Mouse (Mus musculus): Measurements from ENCODE around the gene Cdk12. TPM values are rescaled to one million over a fixed set of nuclear protein-coding genes. Genes with fewer than 3 reads are reported as not detected.

The Cdk12 gene
- total and polyA plus RNA-seq, 2 experiments from 2014 or later = 5.8 to 28.5 TPM

GRCm38 (mm10) chr11:98319544-98319943 is 116.7 kb downstream of the Cdk12 start:
- no peak overlapping the region for H3K9ac ChIP-seq (replicated peaks; ENCODE audit: low read length)
- peaks cover 9% of the 10 kb centered on the region; the same call in 1 of the 2 replicates for H3K4me1 ChIP-seq (ENCODE audit: insufficient read depth, low read length)
- H3K9me3 ChIP-seq (ENCODE audit: low read length) = no peaks in the 10 kb centered on the region
- H3K27ac ChIP-seq = no peak overlapping the region
- H3K36me3 ChIP-seq (ENCODE audit: insufficient read depth, low read length) = no peaks in the 10 kb centered on the region
- H3K27me3 ChIP-seq (ENCODE audit: insufficient read depth, low read length) = peaks cover 53% of the 10 kb centered on the region
- H3K4me2 ChIP-seq (ENCODE audit: low read depth, low read length) = 0 out of 2 replicates have a peak overlapping the region, but pooled peaks have one; percentile 25
- TF ChIP-seq CTCF (IDR thresholded peaks at IDR 0.05; ENCODE audit: low read depth) = no peak
- 10% methylated on average over 4 of the region's 4 CpGs for WGBS
- ATAC-seq = no peak
- H3K4me3 ChIP-seq (ENCODE audit: low read length) = no peak overlapping the region
- no peak for DNase-seq (ENCODE audit: low spot score)

DNA sequence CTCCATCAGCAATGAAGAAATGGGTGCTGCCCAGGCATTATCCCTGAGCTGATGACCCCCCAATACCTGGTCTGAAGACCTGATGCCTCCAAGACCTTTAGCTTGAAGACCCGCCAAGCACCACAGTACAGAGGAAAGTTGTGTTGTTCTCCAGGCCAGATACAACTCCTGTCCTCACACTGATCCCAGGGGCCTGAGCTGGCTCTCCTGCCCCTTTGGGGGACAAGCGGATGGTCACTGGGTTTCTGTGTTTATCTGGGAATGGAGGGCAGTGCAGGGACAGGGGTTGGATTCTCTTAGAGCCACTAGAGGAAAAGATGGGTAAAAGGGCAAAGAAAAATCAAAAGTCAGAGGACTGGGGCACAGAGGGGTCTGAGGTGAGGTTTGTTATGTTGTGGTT is 117.1 kb downstream of the Cdk12 start:
- 4% methylated on average over 2 of the region's 2 CpGs for WGBS
- Histone ChIP-seq H3K36me3 (ENCODE audit: insufficient read depth, low read length) (no peaks in the 10 kb centered on the region), H3K4me2 (ENCODE audit: low read depth, low read length) (0 out of 2 replicates have a peak overlapping the region, but pooled peaks have one; percentile 2), H3K27ac (no peak overlapping the region; the same call in 1 of the 2 replicates), H3K4me1 (ENCODE audit: insufficient read depth, low read length) (peaks cover 9% of the 10 kb centered on the region; the same call in 1 of the 2 replicates), H3K27me3 (ENCODE audit: insufficient read depth, low read length) (peaks cover 52% of the 10 kb centered on the region), H3K9me3 (ENCODE audit: low read length) (no peaks in the 10 kb centered on the region), H3K9ac (replicated peaks; ENCODE audit: low read length) (no peak overlapping the region), H3K4me3 (ENCODE audit: low read length) (no peak overlapping the region)
- no peak for DNase-seq (ENCODE audit: low spot score)
- no peak for ATAC-seq
- TF ChIP-seq CTCF (IDR thresholded peaks at IDR 0.05; ENCODE audit: low read depth) = no peak

GRCm38 (mm10) chr11:98320381-98320780 is 117.5 kb downstream of the Cdk12 start:
- Histone ChIP-seq H3K9ac (replicated peaks; ENCODE audit: low read length) (0 out of 2 replicates have a peak overlapping the region, but pooled peaks have one; percentile 30), H3K4me1 (ENCODE audit: insufficient read depth, low read length) (peaks cover 9% of the 10 kb centered on the region; the same call in 1 of the 2 replicates), H3K4me2 (ENCODE audit: low read depth, low read length) (peak overlapping the region; percentile 44), H3K27ac (peak overlapping the region; percentile 65), H3K4me3 (ENCODE audit: low read length) (0 out of 2 replicates have a peak overlapping the region, but pooled peaks have one; percentile 17), H3K9me3 (ENCODE audit: low read length) (no peaks in the 10 kb centered on the region), H3K36me3 (ENCODE audit: insufficient read depth, low read length) (no peaks in the 10 kb centered on the region), H3K27me3 (ENCODE audit: insufficient read depth, low read length) (peaks cover 52% of the 10 kb centered on the region)
- TF ChIP-seq CTCF (IDR thresholded peaks at IDR 0.05; ENCODE audit: low read depth) = no peak
- peak; percentile 71 for DNase-seq (ENCODE audit: low spot score)
- 5% methylated on average over 12 of the region's 12 CpGs for WGBS
- ATAC-seq = no peak

DNA sequence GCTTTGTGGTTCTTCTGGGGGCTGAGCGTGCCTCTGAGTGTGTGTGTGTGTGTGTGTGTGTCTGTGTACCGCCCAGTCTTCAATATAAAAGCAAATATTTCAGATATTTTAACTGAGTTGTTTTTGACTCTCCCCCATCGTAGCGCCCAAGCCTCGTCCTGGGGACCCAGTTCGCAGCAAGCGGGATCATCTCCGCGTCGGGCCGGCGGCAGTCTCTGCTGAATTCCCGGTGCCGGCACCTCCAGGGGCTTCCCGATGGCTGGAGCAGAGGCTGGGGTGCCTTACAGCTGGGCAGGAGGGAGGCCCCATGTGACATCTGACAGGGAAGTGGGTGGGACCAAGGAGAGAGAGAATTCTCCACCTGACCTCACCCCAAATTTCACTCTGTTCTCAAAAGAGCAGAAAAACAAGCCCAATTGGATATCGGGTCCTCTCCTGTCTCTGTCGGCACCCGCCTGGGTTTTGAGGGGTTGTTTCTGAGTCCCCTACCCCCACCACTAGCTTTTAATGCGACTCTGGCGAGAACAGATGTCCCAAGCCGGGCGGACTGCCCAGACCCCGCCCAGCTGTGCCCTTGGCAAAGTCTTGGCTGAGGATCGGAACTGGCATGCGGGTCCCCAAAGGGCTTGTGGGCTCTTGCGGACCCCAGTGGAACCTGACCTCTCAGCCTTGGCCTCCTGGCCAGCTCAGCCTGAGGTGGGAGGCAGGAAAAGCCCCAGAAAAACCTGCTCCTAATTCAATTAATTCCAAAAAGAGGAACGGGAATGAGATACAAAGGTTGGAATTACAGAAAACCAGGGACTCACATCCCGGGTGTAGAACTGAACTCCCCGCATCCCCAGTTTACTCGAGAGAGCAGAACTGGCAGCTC is 118.2 kb downstream of the Cdk12 start:
- no peak for TF ChIP-seq CTCF (IDR thresholded peaks at IDR 0.05; ENCODE audit: low read depth)
- peak; percentile 30; the same call in 1 of the 2 replicates for ATAC-seq
- H3K4me1 ChIP-seq (ENCODE audit: insufficient read depth, low read length) = peaks cover 9% of the 10 kb centered on the region; the same call in 1 of the 2 replicates
- H3K27ac ChIP-seq = peak overlapping the region; percentile 65
- DNase-seq (ENCODE audit: low spot score) = peak; percentile 74
- peak overlapping the region; percentile 44 for H3K4me2 ChIP-seq (ENCODE audit: low read depth, low read length)
- H3K4me3 ChIP-seq (ENCODE audit: low read length) = peak overlapping the region; percentile 17; the same call in 1 of the 2 replicates
- no peaks in the 10 kb centered on the region for H3K36me3 ChIP-seq (ENCODE audit: insufficient read depth, low read length)
- H3K27me3 ChIP-seq (ENCODE audit: insufficient read depth, low read length) = peaks cover 52% of the 10 kb centered on the region
- H3K9me3 ChIP-seq (ENCODE audit: low read length) = no peaks in the 10 kb centered on the region
- 2% methylated on average over 30 of the region's 30 CpGs for WGBS
- H3K9ac ChIP-seq (replicated peaks; ENCODE audit: low read length) = 0 out of 2 replicates have a peak overlapping the region, but pooled peaks have one; percentile 30

- Histone ChIP-seq H3K4me2 (ENCODE audit: low read depth, low read length) (peak overlapping the region; percentile 44; the same call in 1 of the 2 replicates), H3K27ac (peak overlapping the region; percentile 65; the same call in 1 of the 2 replicates), H3K9ac (replicated peaks; ENCODE audit: low read length) (no peak overlapping the region), H3K36me3 (ENCODE audit: insufficient read depth, low read length) (no peaks in the 10 kb centered on the region), H3K27me3 (ENCODE audit: insufficient read depth, low read length) (peaks cover 49% of the 10 kb centered on the region), H3K4me3 (ENCODE audit: low read length) (no peak overlapping the region), H3K4me1 (ENCODE audit: insufficient read depth, low read length) (peaks cover 9% of the 10 kb centered on the region; the same call in 1 of the 2 replicates), H3K9me3 (ENCODE audit: low read length) (no peaks in the 10 kb centered on the region)
- 6% methylated on average over 5 of the region's 5 CpGs for WGBS
- no peak for TF ChIP-seq CTCF (IDR thresholded peaks at IDR 0.05; ENCODE audit: low read depth)
- ATAC-seq (no peak), DNase-seq (ENCODE audit: low spot score) (no peak)
These were observed 118.8 kb downstream of the Cdk12 start for GRCm38 (mm10) chr11:98321677-98322003.

- ATAC-seq = no peak
- no peak for TF ChIP-seq CTCF (IDR thresholded peaks at IDR 0.05; ENCODE audit: low read depth)
- Histone ChIP-seq H3K9ac (replicated peaks; ENCODE audit: low read length) (no peak overlapping the region), H3K4me1 (ENCODE audit: insufficient read depth, low read length) (peaks cover 9% of the 10 kb centered on the region; the same call in 1 of the 2 replicates), H3K27ac (no peak overlapping the region), H3K36me3 (ENCODE audit: insufficient read depth, low read length) (no peaks in the 10 kb centered on the region), H3K27me3 (ENCODE audit: insufficient read depth, low read length) (peaks cover 50% of the 10 kb centered on the region), H3K9me3 (ENCODE audit: low read length) (no peaks in the 10 kb centered on the region), H3K4me3 (ENCODE audit: low read length) (no peak overlapping the region), H3K4me2 (ENCODE audit: low read depth, low read length) (no peak overlapping the region)
- 4% methylated on average over 1 of the region's 1 CpGs for WGBS
- DNase-seq (ENCODE audit: low spot score) = no peak
These were observed 119.3 kb downstream of the Cdk12 start for GRCm38 (mm10) chr11:98322159-98322558.

Data from hindbrain, postnatal 0 days (tissue).